Mouse (Mus musculus): ENCODE results near the gene Psd4. TPM values are rescaled to one million over a fixed set of nuclear protein-coding genes. Genes with fewer than 3 reads are reported as not detected.

Gene Psd4
- polyA plus RNA-seq, 1 experiment from 2014 or later = 5.4 TPM

Other genes with a start within 250 kb of the Psd4 start
- gene Il1f8, start 214.4 kb upstream of the Psd4 start, polyA plus RNA-seq (2015; fragmentation: Nextera tagmentation; extraction: Ambion mirVana) = 1.4 and 1.8 TPM in 2 replicates
- gene Il1f9, start 181.1 kb upstream of the Psd4 start, polyA plus RNA-seq (2015; fragmentation: Nextera tagmentation; extraction: Ambion mirVana) = 3.3 and 4.2 TPM in 2 replicates
- gene Il1f6, start 152.2 kb upstream of the Psd4 start, polyA plus RNA-seq (2015; fragmentation: Nextera tagmentation; extraction: Ambion mirVana) = 3.6 and 4.4 TPM in 2 replicates
- 16.9 and 22.2 TPM in 2 replicates for gene Il1f5, start 90.6 kb upstream of the Psd4 start, polyA plus RNA-seq (2015; fragmentation: Nextera tagmentation; extraction: Ambion mirVana)
- 0.46 and 0.68 TPM in 2 replicates for gene Il1f10, start 76.4 kb upstream of the Psd4 start, polyA plus RNA-seq (2015; fragmentation: Nextera tagmentation; extraction: Ambion mirVana)
- 7.4 and 11.9 TPM in 2 replicates for gene Il1rn, start 30.7 kb upstream of the Psd4 start, polyA plus RNA-seq (2015; fragmentation: Nextera tagmentation; extraction: Ambion mirVana)
- gene Pax8, start 108.0 kb downstream of the Psd4 start, polyA plus RNA-seq (2015; fragmentation: Nextera tagmentation; extraction: Ambion mirVana) = 0.12 and 0.40 TPM in 2 replicates

Data from embryonic facial prominence, embryonic 15.5 days (tissue).